Mouse (Mus musculus) liver, embryonic 14.5 days (tissue): ENCODE measurements around the gene Zfp385a. TPM values are rescaled to one million over a fixed set of nuclear protein-coding genes. Genes with fewer than 3 reads are reported as not detected.
A peak's percentile ranks its signal among the peaks of the same experiment; 100 is the strongest.

ENCODE experiments used
- ATAC-seq: fragments of 200-750 bp; cut with Nextera tagmentation; 2 replicates; pipeline ENCODE4 v1.8.0; 2017; ENCODE audit warnings: moderate number of reproducible peaks, mild to moderate bottlenecking, moderate library complexity; ENCODE audit not compliant: insufficient read depth
- DNase-seq, 3 experiments: peaks; one replicate each; pipeline ENCODE4 v3.0.0-alpha.2; 2012 to 2013; ENCODE audit warnings: low read depth in 3 of 3, low spot score in 3 of 3
- H3K27ac ChIP-seq: fragments of 300-500 bp; sonication (generic); 2 replicates; pipeline ENCODE4 v1.5.1; 2014; ENCODE audit warnings: moderate library complexity, mild to moderate bottlenecking, control low read depth, inconsistent platforms
- H3K27me3 ChIP-seq: fragments of 300-500 bp; sonication (generic); 2 replicates; pipeline ENCODE4 v1.6.1; 2014; ENCODE audit warnings: mild to moderate bottlenecking, low read length, moderate library complexity; ENCODE audit not compliant: control insufficient read depth, insufficient read depth
- H3K36me3 ChIP-seq: fragments of 300-500 bp; sonication (generic); replicated peaks from 2 replicates; pipeline ENCODE4 v1.6.1; 2014; ENCODE audit warnings: low read depth; ENCODE audit not compliant: control insufficient read depth, insufficient read depth
- H3K4me1 ChIP-seq, 2 experiments: fragments of 200-500 bp in 1 of 2; fragments of 300-500 bp in 1 of 2; sonication (generic) in 1 of 2; replicated peaks; 2 replicates each; pipeline ENCODE4 v1.6.1; 2012 to 2014; ENCODE audit warnings: antibody characterized with exemption in 1 of 2, inconsistent platforms in 1 of 2, low read length in 1 of 2; ENCODE audit not compliant: control insufficient read depth in 2 of 2, insufficient read depth in 2 of 2
- H3K4me2 ChIP-seq: fragments of 300-500 bp; sonication (generic); 2 replicates; pipeline ENCODE4 v1.6.1; 2014; ENCODE audit warnings: low read depth, mild to moderate bottlenecking, control low read depth, moderate library complexity
- H3K4me3 ChIP-seq, 2 experiments: fragments of 200-500 bp in 1 of 2; fragments of 300-500 bp in 1 of 2; sonication (generic) in 1 of 2; 2 replicates each; pipeline ENCODE4 v1.5.1; 2012 to 2014; ENCODE audit warnings: low read depth in 2 of 2, low read length in 2 of 2, mild to moderate bottlenecking in 2 of 2, control low read depth in 1 of 2, inconsistent platforms in 1 of 2, moderate library complexity in 1 of 2; ENCODE audit not compliant: insufficient read depth in 1 of 2
- H3K9ac ChIP-seq: fragments of 300-500 bp; sonication (generic); replicated peaks from 2 replicates; pipeline ENCODE4 v1.6.1; 2014; ENCODE audit warnings: mild to moderate bottlenecking, control low read depth, moderate library complexity
- H3K9me3 ChIP-seq: fragments of 300-500 bp; sonication (generic); 2 replicates; pipeline ENCODE4 v1.6.1; 2016; ENCODE audit warnings: low read length, mixed read lengths; ENCODE audit not compliant: control insufficient read depth
- CTCF ChIP-seq: IDR thresholded peaks from 2 replicates; pipeline ENCODE4 v1.5.1; 2016; ENCODE audit warnings: antibody characterized with exemption, low read depth, control low read depth
- EP300 ChIP-seq: IDR thresholded peaks from 2 replicates; pipeline ENCODE4 v1.6.1; 2016; ENCODE audit warnings: antibody characterized with exemption, low read depth
- WGBS: fragments of 180-500 bp; shearing (Covaris S2); extraction: QIAGEN DNeasy Blood & Tissue Kit; methylation state at CpG from one replicate; pipeline ENCODE4 v1.1.7; 2014; ENCODE audit not compliant: insufficient replicate concordance; 5-methylcytosine and 5-hydroxymethylcytosine counted together
- polyA plus RNA-seq, 2 experiments: library from polyadenylated mRNA; depleted of rRNA in 1 of 2; stranded (reverse) in 1 of 2; unstranded in 1 of 2; fragments of >200 nt; fragmentation: Nextera tagmentation in 1 of 2; extraction: Ambion mirVana in 1 of 2; gene quantifications; 2 replicates each; pipeline versions ENCODE4 v1.2.1 to v1.2.3; 2012 to 2014

The Zfp385a gene
- polyA plus RNA-seq, 2 experiments, result 4.7 to 4.9 TPM

DNA sequence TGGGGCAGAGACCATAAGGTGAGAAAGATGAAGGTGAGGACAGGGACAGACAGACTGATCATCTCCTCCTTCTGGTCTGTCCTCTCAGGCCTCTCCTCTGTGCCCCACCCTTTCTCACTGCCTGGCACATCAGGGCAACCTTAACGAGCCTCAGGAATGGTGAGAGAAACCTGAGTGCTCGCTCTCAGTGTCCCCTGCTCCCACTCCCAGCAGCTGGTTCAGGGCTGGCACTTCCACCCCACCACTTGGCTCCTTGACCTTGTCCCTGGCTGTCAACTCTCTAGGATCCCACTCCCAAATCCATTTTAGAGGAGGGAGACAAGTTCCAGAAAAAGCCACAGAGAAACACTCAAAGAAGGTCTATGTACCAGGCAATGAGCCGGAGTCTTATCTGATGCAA, 4.9 kb downstream of the Zfp385a start:
- 48% methylated on average over 3 of the region's 3 CpGs for WGBS
- Histone ChIP-seq H3K27me3 (no peaks in the 10 kb centered on the region; the same call in 1 of the 2 replicates), H3K36me3 (no peaks in the 10 kb centered on the region), H3K27ac (no peak overlapping the region), H3K9me3 (no peaks in the 10 kb centered on the region), H3K4me3 (no peak overlapping the region), H3K4me2 (no peak overlapping the region), H3K4me1 (peaks cover 3 to 29% of the 10 kb centered on the region in 2 experiments), H3K9ac (no peak overlapping the region)
- no peak for ATAC-seq
- TF ChIP-seq CTCF (no peak), EP300 (no peak)
- no peak for DNase-seq

DNA sequence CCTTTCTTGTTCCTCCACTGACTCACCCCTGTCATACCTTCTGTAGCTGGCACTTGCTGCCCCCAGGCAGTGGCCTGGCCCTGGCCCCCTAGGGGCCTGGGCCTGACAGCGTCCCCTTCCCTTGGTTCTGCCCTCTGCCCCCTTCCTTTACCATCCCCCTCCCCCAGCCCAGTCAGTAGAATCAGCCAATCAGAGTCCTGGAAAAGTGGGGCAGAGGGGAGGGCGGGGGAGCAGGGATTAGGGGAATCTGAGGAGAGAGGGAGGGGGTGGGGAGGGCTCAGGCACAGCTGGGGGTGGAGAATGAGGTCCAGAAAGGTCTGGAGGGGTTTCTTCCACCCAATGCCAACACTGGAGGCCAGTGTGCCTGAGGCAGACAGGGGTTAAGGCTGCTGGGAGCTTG, 5.7 kb downstream of the Zfp385a start:
- Histone ChIP-seq H3K4me1 (peaks cover 0 to 28% of the 10 kb centered on the region in 2 experiments; a peak in 3 of 4 replicates), H3K36me3 (no peaks in the 10 kb centered on the region), H3K4me3 (peak overlapping the region in 1 of 2 experiments; percentile 15; a peak in 2 of 4 replicates), H3K27ac (no peak overlapping the region), H3K4me2 (peak overlapping the region; percentile 47), H3K9ac (no peak overlapping the region), H3K9me3 (no peaks in the 10 kb centered on the region), H3K27me3 (no peaks in the 10 kb centered on the region; the same call in 1 of the 2 replicates)
- WGBS, result 38% methylated on average over 1 of the region's 2 CpGs
- ATAC-seq, result peak; percentile 27; the same call in 1 of the 2 replicates
- DNase-seq, result no peak
- no peak for TF ChIP-seq CTCF
- TF ChIP-seq EP300, result no peak

DNA sequence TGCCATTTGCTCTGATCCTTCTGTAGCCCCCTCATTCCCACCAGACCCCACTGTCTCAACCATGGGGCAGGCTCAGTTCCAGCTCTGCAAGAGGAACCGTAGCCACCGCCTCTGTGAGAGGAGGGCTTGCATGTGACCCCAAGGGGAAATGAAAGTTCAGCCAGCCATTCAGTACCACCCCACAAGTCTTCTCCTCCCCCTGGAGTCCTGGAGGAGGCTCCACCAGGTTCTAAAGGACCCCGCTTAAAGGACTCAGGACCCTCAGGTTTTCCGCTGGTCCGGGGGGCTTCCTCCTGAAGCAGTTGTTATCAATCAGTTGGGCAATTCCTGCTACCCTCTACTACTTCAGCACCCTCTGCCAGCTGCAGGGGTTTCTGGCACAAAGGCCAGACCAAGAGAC, 6.2 kb downstream of the Zfp385a start:
- no peaks in the 10 kb centered on the region; the same call in 1 of the 2 replicates for H3K27me3 ChIP-seq
- no peaks in the 10 kb centered on the region for H3K9me3 ChIP-seq
- 47% methylated on average over 5 of the region's 5 CpGs for WGBS
- H3K9ac ChIP-seq, result no peak overlapping the region
- no peak overlapping the region for H3K27ac ChIP-seq
- DNase-seq (no peak), ATAC-seq (peak; percentile 35; the same call in 1 of the 2 replicates)
- peak overlapping the region; percentile 47 for H3K4me2 ChIP-seq
- peaks cover 0 to 26% of the 10 kb centered on the region in 2 experiments; a peak in 3 of 4 replicates for H3K4me1 ChIP-seq
- no peak for TF ChIP-seq EP300
- no peak for TF ChIP-seq CTCF
- H3K4me3 ChIP-seq, result peak overlapping the region; percentile 4 to 15; a peak in 2 of 4 replicates
- no peaks in the 10 kb centered on the region for H3K36me3 ChIP-seq

DNA sequence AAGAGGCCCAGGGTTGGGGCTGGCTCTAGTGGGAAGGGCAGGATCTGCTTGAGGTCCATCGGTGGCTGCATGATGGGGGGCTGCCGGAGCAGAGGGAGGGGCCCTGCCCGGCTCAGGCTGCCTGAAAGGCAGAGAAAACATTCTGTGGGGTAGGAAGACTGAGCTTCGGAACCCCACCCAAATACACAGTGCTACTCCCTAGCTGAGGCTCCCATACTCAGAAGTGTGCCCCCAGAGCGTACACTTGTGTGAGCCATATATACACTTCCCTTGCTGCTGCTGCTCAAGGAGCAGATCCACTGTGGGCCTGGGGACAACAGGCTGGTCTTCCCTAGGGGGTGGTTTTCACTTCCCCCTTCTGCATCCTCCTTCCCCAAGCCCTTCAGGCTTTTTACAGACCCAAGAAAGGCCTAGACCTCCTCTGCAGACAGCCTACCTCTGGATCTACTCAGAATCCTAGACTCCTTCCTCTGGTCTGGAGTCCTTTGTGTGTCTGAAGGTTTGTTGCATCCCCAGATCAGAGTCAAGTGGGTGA, 6.7 kb downstream of the Zfp385a start:
- peaks cover 0 to 21% of the 10 kb centered on the region in 2 experiments; a peak in 3 of 4 replicates for H3K4me1 ChIP-seq
- 56% methylated on average over 5 of the region's 5 CpGs for WGBS
- no peaks in the 10 kb centered on the region; the same call in 1 of the 2 replicates for H3K27me3 ChIP-seq
- H3K36me3 ChIP-seq, result no peaks in the 10 kb centered on the region
- no peak overlapping the region for H3K9ac ChIP-seq
- H3K4me2 ChIP-seq, result peak overlapping the region; percentile 47
- DNase-seq (no peak), ATAC-seq (no peak)
- TF ChIP-seq EP300 (no peak), CTCF (no peak)
- H3K27ac ChIP-seq, result no peak overlapping the region
- no peaks in the 10 kb centered on the region for H3K9me3 ChIP-seq
- peak overlapping the region; percentile 3 to 6; a peak in 1 of 4 replicates for H3K4me3 ChIP-seq

DNA sequence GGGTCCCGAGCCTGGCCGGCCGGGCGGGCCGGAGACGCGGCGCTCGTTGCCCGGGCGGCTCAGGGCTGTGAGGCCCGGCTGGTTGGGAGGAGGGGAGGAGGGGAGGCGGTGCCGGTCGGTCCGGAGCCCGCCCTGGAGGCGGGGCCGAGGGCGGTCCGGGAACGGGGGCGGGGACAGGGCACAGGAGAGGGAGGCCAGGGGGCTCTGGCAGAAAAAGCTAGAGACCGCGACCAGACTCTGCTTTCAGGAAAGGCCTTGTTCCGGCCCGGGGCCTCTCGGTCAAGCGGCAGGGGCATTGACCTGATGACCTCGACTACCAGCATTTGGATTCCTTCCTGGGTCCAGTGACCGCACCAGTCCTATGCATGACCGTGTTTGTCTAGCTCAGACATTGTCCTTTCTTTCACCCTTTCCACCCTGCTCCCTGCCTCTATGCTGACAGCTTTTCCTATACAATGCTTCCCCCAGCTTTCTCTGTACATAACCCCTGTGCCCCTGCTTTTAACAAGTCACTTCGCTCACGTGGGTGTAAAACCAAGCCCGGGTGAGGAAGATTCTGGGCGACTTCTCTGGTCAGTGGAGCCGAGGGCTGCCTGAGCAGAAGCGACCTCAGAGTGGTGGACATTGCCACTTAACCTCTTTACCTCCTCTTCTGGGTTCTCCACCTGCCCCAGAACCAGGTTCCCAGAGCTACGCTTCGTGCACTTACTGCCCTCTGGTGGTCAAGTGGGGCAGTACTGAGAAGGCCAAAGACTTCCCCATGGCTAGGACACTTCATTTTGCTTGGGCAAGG, 16.2 kb downstream of the Zfp385a start:
- TF ChIP-seq EP300 (no peak), CTCF (peak; percentile 99)
- Histone ChIP-seq H3K4me3 (peak overlapping the region; percentile 55 to 64), H3K36me3 (no peaks in the 10 kb centered on the region), H3K9me3 (no peaks in the 10 kb centered on the region), H3K4me2 (peak overlapping the region; percentile 68), H3K27me3 (no peaks in the 10 kb centered on the region), H3K27ac (no peak overlapping the region), H3K4me1 (peaks cover 0 to 8% of the 10 kb centered on the region in 2 experiments; a peak in 2 of 4 replicates), H3K9ac (no peak overlapping the region; the same call in 1 of the 2 replicates)
- peak; percentile 95 for ATAC-seq
- peak; percentile 57 to 68 (median 63) for DNase-seq
- under 1% methylated on average over 38 of the region's 40 CpGs for WGBS
